Mouse (Mus musculus) small intestine, adult 2 months (tissue): ENCODE measurements around the gene Capn2.

ENCODE experiments used
- CTCF ChIP-seq: fragments of 200-500 bp; IDR thresholded peaks from 2 replicates; pipeline ENCODE4 v1.5.1; 2012; ENCODE audit warnings: low read depth, mild to moderate bottlenecking, control low read depth, inconsistent platforms, low read length, moderate library complexity, mixed read lengths; ENCODE audit not compliant: insufficient replicate concordance, insufficient read length; ENCODE audit errors: extremely low read depth
- POLR2A ChIP-seq: fragments of 200-500 bp; IDR thresholded peaks from 2 replicates; pipeline ENCODE4 v1.6.1; 2012; ENCODE audit warnings: low read depth, mild to moderate bottlenecking, control low read depth, inconsistent platforms, low read length, moderate library complexity

- TF ChIP-seq CTCF (no peak), POLR2A (no peak)
Observed at GRCm38 (mm10) chr1:182533583-182533982, 16.2 kb upstream of the Capn2 start.
